Mouse (Mus musculus) lung, postnatal 0 days (tissue): ENCODE measurements around the gene Olfr220.

Experiments
- CTCF ChIP-seq: IDR thresholded peaks from 2 replicates; pipeline ENCODE4 v1.5.1; 2016; ENCODE audit warnings: antibody characterized with exemption, mild to moderate bottlenecking
- EP300 ChIP-seq: IDR thresholded peaks from 2 replicates; pipeline ENCODE4 v1.6.1; 2016; ENCODE audit warnings: antibody characterized with exemption, mild to moderate bottlenecking, control low read depth

DNA sequence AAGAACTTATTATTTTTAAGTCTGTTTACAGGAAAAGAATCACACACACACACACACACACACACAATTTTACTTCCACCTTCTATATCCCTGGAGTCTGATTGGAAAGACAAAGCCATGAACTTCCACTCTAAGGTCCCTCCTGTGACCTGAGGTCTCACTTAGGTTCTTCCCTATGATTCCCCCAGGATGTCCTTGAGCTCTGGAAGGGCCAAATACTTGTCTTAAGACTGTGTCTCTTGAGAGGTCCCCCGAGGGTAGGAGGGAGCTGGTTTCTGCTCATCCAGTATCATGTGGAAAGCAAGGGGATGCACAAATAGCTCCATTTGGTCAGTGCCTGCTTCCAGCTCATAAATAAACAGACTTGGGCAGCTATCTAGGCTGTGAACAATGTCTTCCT is at the start of gene Olfr220:
- TF ChIP-seq EP300 = no peak
- TF ChIP-seq CTCF = no peak
